Mouse (Mus musculus): ENCODE results near the gene Gpx4.
A peak's percentile ranks its signal among the peaks of the same experiment; 100 is the strongest.
"Not testable (repeated sequence)": the region's sequence is repeated elsewhere in the genome, so short reads cannot be mapped to it uniquely, and the experiment has no call there.

Gpx4 gene

DNA sequence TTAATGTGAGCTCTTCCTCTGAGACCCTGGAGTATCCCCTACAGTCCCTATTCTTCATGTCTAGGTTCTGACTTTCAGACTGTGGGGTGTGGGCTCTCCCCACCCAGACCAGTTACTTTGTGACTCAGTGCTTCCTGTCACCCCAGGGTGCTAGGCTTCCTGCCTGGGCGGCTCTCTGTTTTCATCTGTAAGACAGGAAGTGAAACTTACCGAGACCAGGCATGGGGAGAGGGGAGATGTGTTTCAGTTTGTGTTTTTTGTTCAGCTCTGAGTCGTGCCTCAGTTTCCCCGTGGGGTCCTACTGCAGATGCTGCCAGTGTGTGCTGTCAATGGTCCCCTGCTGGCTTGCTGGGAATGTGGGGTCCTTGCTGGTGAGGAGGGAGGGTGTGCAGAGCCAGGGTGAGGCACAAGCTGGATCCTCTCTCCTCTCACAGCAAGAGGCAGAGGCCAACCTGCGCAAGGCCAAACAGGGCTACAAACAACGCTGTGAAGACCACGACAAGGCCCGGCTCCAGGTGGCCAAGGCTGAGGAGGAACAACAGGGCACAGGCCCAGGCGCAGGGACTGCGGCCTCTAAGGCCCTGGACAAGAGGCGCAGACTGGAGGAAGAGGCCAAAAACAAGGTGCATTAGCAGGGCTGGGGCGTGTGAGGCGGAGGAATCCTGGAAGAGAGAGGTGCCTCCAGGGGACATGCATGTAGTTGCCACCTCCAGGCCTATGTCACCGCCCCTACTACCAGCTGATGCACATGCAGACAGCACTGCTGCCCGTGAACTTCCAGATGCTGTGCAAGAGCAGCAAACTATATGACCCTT is 22.5 kb upstream of the Gpx4 start:
- no peak for DNase-seq

DNA sequence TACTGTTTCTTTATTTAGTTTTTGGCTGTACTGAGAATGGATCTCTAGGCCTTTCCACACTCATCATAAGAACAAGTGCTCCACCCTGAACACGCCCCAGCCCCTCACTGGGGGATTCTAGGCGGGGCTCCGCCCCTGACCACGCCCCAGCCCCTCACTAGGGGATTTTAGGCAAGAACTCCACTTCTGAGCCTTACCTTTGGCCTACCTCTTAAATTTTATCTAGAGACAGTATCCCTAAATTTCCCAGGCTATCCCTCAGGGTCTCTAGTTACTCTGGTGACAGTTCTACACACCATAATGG is 22.0 kb upstream of the Gpx4 start:
- DNase-seq = no peak

DNA sequence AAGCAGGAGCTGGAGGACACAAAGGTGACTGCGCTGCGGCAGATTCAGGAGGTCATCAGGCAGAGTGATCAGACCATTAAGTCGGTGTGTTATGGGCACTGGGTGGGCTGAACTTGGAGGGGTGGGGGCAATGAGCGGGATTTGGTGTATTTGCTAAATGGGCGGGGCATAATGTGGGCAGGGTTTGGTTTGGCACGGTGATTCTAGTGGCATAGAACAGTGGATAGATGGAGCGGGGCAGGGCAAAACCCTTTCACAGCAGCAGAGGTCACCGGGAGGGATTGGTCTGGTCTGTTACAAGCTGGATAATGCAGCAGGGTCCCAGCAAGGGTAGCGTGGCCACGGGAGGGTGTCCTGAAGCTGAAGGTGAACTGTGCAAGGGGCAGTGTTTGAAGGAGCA is 21.5 kb upstream of the Gpx4 start:
- DNase-seq = no peak

DNA sequence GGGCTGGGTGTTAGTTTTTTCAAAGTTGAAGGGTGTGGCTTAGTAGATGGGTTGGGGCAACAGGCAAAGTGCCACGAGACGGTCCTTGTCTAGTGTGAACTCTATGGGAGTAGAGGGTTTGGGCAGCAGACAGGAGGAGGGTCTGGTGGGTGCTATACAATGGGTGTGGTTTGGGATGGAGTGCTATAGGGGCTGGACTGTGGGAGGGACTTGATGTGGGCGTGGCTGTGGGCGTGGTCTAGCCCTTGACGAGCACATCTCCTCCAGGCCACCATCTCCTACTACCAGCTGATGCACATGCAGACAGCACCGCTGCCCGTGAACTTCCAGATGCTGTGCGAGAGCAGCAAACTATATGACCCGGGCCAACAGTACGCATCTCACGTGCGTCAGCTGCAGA is 21.1 kb upstream of the Gpx4 start:
- DNase-seq = no peak

DNA sequence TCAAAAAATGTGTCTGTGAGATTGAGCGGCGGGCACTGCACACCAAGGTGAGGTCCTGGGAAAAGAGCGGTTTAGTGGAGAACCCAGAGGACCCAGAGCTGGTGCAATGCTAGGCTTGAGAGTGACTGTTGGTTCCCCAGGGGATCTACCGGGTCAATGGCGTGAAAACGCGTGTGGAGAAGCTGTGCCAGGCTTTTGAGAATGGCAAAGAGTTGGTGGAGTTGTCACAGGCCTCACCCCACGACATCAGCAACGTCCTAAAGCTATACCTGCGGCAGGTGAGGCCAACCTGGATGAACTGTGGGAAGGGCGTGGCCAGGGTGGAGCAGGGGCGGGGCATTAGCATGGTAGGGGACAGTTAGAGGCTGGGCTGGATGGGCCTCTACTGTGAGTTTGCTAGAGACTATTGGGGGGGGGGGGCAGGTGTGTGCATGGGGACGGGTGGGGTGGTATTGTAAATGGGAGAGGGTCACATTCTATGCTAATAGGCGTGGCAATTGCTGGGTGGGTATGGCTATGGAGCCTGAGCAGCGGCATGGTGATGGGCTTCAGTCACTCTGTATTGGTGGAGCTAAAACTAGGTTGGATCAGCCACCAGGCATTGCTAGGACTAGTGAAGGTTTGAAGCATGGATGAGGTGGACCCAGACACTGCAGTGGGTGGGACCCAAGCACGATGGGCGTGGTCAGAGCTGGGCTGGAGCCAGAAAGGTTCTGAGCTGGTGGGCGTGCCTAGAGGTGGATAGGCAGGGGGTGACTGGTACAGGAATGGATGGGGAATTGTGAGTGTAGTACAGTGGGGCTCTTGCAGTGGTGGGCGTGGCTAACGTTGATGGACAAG is 19.1 kb upstream of the Gpx4 start:
- DNase-seq = no peak

DNA sequence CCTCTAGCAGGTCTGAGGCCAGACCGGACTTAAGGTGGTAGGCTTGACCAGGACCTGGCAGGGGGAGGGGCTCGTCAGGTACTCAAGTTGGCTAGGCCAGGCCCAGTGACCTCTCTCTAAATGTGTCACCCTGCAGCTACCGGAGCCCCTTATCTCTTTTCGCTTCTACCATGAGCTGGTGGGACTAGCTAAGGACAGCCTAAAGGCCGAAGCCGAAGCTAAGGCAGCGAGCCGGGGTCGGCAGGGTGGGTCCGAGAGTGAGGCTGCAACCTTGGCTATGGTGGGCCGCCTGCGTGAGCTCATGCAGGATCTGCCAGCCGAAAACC is 18.5 kb upstream of the Gpx4 start:
- DNase-seq = no peak

DNA sequence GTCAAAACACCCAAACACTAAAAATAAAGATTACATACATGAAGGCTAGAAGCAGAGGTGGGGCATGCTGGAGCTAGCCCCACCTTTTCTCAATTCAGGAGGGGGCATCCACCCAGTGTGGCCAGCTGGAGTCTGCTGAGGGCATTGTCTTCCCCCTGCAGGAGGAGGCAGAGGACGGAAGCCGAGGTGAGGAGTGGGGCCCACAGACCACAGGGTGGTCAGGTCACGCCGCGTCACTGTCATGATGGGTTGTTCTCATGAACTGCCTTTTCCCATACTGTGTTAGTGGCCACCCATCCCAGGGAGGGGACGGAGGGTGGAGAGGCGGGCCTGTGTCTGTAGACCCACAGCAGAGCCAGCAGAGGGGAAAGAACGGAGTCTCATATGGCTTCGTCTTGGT is 16.8 kb upstream of the Gpx4 start:
- DNase-seq = no peak

DNA sequence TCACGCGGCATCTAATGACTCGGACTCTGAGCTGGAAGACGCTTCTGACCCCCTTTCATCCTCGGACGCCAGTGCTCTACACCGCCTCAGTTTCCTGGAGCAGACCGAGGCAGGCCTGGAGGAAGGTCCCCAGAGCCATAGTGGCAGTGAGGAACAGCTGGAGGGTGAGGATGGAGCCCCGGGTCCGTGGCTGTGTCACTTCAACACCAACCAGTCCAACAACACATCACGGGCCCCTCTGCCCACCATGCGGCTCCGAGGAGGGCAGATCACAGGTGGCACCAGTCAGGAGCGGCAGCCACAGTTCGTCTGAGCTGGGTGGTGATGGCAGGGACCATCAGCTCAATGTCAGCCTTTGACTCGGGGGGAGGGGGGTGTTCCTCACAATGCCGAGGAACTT is 16.2 kb upstream of the Gpx4 start:
- DNase-seq = no peak

DNA sequence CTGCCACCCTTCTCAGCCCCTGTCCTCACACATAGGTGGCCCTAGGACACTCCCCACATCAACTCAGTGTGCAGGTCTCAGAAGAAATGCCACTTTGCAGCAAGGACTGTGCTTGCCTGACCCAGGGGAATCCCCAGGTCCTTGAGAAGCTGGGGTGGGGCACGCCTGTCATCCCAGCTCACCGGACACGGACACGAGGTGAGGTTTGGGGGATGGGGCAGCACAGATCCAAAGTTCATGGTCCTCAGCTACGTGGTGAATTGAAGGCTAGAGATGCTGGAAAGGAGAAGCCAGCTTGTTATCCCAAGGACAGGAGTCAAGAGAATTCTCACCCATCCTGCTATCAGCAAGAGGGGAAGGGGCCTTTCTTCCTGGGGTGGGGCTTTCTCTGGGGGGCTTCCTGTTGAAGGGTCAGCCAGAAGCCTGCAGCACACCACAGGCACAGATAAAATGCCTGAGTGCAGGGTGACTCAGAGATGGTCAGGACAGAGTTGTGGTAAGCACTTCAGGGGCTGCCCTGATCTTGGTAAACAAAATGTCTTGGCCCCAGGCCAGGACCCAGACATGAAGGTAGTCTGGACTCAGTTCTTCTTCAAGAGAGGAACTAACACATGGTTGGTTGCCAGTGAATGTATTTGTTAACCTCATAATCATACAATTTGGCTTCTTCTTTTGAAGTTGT is 14.0 kb upstream of the Gpx4 start:
- DNase-seq = no peak

DNA sequence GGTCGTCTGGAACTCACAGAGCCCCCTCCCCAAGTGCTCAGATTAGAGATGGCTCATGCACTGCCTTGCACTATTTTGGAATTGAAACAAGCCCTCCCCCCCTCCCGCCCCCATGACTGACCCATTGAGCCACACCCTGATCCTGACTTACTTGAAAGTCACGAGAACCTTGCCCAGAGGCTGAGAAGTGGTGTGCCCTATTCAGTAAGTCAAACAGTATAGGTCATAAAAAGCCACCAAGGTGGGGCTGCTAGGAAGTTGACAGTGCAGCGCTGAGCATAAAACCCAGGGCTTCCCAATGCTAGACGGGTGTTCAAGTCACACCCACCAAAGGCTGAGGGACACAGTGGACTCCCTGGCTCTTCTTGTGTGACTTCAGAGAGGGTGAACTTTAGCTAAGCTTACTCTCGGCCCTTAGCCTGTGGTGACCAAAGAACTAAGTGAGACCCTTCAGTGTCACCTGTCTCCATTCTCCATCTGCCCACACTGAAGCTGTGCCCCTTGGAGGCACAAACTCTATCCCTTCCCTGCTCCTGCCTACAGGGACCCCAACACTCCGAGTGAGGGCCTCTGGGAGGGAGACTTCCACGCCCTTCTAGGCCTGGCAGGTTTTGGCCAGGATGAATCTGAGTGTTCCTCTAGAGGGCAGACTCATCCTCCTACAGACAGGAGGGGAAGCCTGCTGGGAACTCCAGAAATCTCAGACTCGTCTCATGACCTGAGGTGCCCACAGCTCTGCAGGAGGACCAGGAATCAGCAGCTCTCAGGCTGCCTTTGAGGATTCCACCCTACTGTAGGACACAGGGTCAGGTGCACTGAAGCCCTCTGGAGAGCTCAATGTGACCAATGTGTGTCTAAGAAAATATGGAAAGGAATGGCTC is 13.2 kb upstream of the Gpx4 start:
- peak; percentile 68 for DNase-seq

DNA sequence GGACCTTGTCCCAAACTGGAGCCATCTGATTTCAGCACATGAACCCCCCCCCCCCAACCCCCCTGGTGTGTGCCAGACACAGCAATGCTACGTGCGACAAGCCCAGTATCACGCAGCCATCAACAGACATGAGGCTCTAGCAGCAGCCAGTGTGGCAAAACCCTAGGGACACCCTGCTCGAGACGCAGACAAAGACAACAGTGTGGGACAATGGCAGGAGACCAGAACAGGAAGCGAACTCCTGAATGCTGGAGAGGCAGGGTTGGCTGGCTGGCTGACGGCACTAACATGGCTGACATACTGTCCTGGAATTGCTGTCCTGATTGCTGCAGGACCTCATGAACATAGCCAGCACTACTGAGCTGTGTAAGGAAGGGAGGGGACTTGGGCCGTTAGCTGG is 11.8 kb upstream of the Gpx4 start:
- no peak for DNase-seq

DNA sequence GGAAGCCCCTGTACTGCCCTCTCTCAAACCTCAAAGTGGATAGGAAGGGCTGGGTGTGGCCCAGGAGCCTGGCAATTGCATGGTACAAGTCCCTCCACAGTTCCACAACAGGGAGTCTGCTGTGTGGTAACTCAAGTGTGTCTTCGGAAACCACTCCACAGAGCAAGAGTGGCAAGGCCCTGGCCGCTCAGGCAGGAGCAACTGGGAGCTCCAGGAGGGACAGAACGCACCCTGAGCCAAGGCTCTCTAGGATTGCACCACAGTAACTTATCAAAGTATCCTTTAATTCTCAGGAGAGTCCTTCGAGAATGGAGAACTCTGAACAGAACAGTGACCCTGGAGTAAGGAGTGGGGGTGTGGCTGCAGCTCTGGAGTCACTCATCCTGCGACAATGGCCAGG is 11.3 kb upstream of the Gpx4 start:
- no peak for DNase-seq

DNA sequence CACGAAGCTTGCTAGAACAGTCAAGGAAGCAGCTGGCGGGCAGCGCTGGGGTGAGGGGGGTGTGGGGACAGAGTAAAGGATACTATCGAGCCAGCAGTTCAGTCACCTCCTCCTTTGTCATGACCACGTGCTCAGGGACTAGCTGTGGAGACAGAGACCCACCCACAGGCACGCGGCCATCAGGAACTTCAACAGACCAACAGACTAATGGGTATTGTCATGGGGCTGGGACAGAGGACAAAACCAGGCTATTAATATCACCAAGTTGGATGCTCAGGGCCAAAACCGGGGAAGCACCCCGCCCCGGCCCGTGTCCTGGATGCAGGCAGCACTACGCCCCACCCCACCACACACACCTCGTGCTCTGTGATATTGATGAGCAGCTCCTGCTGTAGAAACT is 10.1 kb upstream of the Gpx4 start:
- no peak for DNase-seq

DNA sequence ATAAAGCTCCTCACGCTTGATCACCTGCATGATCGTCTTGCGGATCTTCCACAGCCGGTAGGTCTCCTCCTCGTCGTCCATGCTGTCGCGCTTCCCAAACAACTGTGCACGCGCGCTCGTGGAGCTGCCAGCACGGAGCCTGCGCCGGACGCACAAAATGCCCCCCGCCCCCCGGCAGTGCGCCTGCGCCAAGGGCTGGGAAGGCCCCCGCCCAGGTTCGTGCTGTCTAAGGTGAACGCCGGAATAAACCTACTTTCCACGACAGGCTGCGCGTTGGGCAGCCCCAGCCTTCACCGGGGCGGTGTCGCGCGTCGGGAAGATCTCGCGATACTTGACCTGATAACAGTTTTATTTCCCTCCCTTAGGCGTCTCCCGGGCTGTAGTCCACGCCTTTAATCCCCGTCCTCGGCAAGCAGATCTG is 7.4 kb upstream of the Gpx4 start, which contains the start of gene Polr2e:
Gene Polr2e, minus strand, starts transcription at position 237 of the 421 bp plus-strand sequence.
- peak; percentile 99 for DNase-seq

DNA sequence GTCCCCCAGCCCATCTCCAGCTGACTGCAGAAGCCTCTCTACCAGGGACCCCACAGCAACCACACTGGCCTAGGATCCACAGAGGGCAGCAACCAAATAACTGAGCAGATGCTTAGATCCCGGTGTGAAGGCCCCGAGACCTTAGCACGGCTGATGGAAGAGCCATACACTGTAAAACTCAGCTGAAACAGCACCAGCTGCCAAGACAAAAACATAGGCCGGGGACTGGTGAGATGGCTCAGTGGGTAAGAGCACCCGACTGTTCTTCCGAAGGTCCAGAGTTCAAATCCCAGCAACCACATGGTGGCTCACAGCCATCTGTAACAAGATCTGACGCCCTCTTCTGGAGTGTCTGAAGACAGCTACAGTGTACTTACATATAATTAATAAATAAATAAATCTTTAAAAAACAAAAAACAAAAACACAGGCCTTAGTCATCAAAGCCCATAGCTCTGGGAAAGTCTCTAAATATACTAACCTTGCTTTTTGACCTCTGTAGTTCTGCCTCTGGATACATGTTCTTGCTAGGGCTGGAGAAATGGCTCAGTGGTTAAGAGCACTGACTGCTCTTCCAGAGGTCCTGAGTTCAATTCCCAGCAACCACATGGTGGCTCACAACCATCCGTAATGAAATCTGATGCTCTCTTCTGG is 5.4 kb upstream of the Gpx4 start:
- not testable (repeated sequence) for DNase-seq

DNA sequence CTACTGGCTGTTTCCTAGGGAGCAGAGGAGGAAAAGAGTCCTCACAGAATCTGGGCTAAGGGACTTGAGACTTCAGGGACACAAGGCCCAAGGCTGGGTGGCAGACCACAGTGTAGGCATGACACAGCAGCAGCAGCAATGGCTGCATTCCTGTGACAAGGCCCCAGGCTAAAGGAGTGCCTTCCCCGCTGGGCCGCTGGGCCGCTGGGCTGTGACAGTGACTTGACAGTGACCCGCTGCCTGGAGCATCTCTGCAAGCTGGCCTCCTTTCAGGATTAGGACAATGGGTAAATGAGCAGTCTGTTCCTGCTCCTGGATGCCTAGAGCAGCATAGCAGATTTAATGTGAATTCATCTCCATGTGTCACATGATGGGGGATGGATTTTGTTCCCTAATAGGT is 2.9 kb upstream of the Gpx4 start:
- DNase-seq = no peak

DNA sequence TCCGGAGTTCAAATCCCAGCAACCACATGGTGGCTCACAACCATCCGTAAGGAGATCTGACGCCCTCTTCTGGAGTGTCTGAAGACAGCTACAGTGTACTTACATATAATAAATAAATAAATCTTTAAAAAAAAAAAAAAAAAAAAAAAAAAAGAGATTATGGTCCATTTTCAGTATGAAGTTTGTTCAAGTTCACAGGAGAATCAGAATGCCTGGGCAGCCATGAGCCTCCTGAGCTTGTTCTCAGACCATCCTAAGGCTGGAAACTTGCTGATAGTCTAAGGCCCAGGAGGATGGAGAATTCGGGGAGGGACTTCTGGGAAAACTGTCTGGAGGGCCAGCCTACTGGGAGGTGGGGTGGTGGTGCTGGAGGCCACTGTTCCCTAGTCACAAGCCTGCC is 1.6 kb upstream of the Gpx4 start:
- DNase-seq = not testable (repeated sequence)

DNA sequence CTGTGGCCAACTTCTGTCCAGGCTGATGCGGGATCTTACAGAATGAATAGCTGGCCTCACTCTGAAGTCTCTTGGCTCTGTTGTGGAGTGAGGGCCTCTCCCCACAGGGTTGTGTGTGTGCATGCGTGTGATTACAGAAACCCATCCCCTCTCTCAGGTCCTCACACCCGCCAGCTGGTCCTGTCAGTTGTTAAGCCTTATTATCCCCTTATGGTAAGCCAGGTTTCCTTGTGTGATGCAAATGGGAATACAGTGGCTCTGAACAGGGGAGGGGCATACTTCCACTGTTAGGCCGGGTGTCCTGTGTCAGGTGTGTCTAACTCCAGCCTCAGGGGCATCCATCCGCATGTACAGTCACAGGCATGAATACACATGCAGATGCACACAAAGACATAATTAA is 1.2 kb upstream of the Gpx4 start:
- DNase-seq = no peak

DNA sequence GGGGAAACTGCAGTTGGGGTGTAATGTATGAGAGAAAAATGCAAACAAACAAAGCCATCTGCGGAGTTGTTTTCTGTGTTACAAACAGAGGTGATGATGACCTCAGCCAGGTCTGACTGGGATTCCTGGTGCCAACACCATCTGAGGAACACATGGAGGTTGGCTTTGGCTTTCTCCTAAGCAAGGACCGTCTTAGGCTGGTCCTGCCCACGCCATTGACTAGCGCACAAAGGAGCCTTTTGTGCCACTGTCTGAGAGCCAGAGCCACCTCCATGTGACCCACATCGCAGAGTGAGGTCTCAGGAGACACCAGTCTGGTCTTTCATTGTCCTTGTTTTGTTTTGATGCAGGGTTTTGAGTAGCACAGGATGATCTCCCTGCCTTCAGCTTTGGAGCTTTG is 1.4 kb downstream of the Gpx4 start:
- no peak for DNase-seq

DNA sequence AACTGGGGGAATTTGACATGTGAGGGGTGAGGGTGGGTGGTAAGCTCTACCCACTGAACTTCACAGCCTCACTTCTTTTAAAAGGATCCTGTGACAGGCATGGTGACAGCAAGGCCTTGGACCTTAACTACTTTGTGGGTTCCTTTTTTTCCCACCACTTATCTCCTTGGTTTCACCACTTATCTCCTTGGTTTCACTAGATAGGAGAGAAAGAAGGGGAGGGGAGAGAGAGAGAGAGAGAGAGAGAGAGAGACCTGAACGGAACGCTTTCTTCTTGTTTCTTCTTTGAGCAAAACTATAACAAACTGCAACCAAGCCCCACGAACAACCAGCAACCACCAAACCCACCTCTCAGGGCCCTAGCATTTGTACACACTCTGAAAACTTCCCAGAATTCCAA is 1.9 kb downstream of the Gpx4 start:
- DNase-seq = no peak

DNA sequence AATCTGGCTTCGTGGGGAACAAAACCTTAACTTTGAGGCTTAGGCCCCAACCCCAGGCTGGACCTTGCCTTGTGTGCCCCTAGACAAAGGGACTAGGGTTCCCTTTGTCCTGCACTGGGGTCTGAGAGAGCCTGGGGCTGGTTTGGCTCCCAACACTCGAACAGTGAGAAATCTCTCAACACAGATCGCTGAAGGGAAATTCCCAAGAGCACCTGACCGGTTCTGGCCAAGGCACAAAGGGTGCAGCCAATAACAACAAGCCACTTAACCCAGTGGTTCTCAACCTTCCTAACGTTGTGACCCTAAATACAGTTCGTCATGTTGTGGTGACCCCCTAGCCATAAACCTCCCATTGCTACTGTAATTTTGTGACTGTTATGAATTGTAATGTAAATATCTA is 3.3 kb downstream of the Gpx4 start:
- DNase-seq = no peak

DNA sequence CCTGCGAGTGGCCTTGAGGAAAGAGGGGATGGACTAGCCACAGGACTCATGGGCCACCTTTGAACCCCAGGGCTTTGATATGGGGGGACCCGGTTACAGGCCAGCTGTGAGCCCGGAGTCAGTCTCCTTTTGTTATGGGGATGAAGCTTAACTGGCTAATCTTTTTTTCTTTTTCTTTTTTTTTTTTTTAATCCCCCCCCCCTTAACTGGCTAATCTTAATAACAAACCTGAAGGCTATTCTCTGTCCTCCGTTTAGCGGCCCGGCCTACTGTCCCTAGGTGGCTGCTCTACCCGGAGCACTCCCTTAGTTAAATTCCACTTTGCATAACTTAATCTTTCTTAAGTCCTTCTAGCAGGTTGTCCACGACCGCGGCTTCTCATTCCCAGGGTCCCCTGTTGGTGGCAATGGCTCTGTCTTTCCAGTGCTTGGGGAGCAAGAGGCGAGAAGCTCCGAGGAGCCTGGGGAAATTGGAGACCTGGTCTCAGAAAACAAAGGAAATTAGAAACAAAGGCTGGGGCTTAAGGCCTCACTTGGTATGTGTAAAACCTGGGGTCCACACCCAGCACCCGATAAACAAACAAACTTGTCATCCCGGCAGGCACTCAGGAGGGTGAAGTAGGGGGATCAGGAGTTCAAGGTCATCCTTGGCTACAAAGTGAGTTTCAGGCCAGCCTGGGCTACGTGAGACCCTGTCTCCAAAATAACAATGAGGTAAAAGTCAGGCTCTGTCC is 4.1 kb downstream of the Gpx4 start:
- no peak for DNase-seq
